ENCODE assay signal across 8 mouse cellular contexts in genomic region chr7:111778789-111779503, GRCm38 (mm10). TPM values are rescaled to one million over a fixed set of nuclear protein-coding genes. Genes with fewer than 3 reads are reported as not detected.
A peak's percentile ranks its signal among the peaks of the same experiment; 100 is the strongest.
DNase-seq lines count a peak whose midpoint lies in the region; ATAC-seq and TF ChIP-seq lines count a peak whose summit lies in the region.

No protein-coding gene starts in this region.

- peak overlapping the region; percentile 84 for H3K27ac ChIP-seq in heart, adult 2 months
- no peak overlapping the region for H3K27ac ChIP-seq in forebrain, embryonic 15.5 days (replicated peaks)
- 0 out of 2 replicates have a peak overlapping the region, but pooled peaks have one; percentile 37 for H3K27ac ChIP-seq in intestine, embryonic 15.5 days
- no peak overlapping the region for H3K27ac ChIP-seq in liver, embryonic 11.5 days (ENCODE audit: low read depth, low read length)

- ATAC-seq in forebrain, embryonic 15.5 days (replicated peaks) = 0 out of 2 replicates have a peak, but pooled peaks have one; percentile 15
- ATAC-seq in intestine, embryonic 15.5 days = no peak; the same call in 1 of the 2 replicates
- ATAC-seq in liver, embryonic 11.5 days (replicated peaks; ENCODE audit: low FRiP score) = no peak

- DNase-seq in heart, adult 2 months = peak; percentile 31 to 56
- DNase-seq in heart, postnatal 25 days (ENCODE audit: low spot score) = no peak
- peak; percentile 51 for DNase-seq in brain, embryonic 14.5 days (ENCODE audit: low read depth)
- DNase-seq in liver, embryonic 11.5 days (ENCODE audit: low spot score) = peak; percentile 37
- peak; percentile 43 for DNase-seq in retina, embryonic 14.5 days (ENCODE audit: low spot score)
- DNase-seq in thymus, adult 18-20 months = no peak

- no peaks in the 10 kb centered on the region; the same call in 1 of the 2 replicates for H3K79me2 ChIP-seq in heart, adult 2 months (replicated peaks; ENCODE audit: control insufficient read depth, insufficient read depth, low read length)

- intact Hi-C loops in heart, adult 2 months (cut with DNase I) = loop anchor here (2.0 kb wide), 1 partner anchor 38 kb away; no protein-coding TSS in a partner anchor
- intact Hi-C loops in heart, postnatal 25 days (cut with DNase I) = loop anchor here (2.0 to 5.0 kb wide), 2 partner anchors 58 to 297 kb away; no protein-coding TSS in a partner anchor

- peak overlapping the region; percentile 79 for H3K4me2 ChIP-seq in forebrain, embryonic 15.5 days (replicated peaks)
- H3K4me2 ChIP-seq in intestine, embryonic 15.5 days (replicated peaks) = peak overlapping the region; percentile 97
- peak overlapping the region; percentile 88 for H3K4me2 ChIP-seq in liver, embryonic 11.5 days

- H3K36me3 ChIP-seq in heart, adult 2 months (ENCODE audit: control insufficient read depth, insufficient read depth, low read length) = no peaks in the 10 kb centered on the region
- no peaks in the 10 kb centered on the region for H3K36me3 ChIP-seq in forebrain, embryonic 15.5 days
- H3K36me3 ChIP-seq in intestine, embryonic 15.5 days = no peaks in the 10 kb centered on the region
- no peaks in the 10 kb centered on the region for H3K36me3 ChIP-seq in liver, embryonic 11.5 days (ENCODE audit: control insufficient read depth, insufficient read depth, low read length)

- H3K27me3 ChIP-seq in heart, adult 2 months (ENCODE audit: control insufficient read depth, insufficient read depth, low read length) = no peaks in the 10 kb centered on the region
- 0 out of 2 replicates have a peak, but pooled peaks cover 7% of the 10 kb centered on the region for H3K27me3 ChIP-seq in forebrain, embryonic 15.5 days
- 0 out of 2 replicates have a peak, but pooled peaks cover 6% of the 10 kb centered on the region for H3K27me3 ChIP-seq in intestine, embryonic 15.5 days (replicated peaks)
- H3K27me3 ChIP-seq in liver, embryonic 11.5 days (replicated peaks; ENCODE audit: control insufficient read depth, insufficient read depth, low read length) = peaks cover 39% of the 10 kb centered on the region

- TF ChIP-seq CTCF in heart, adult 2 months (IDR thresholded peaks at IDR 0.05) = no peak
- TF ChIP-seq CTCF in brain, embryonic 14.5 days (IDR thresholded peaks at IDR 0.05; ENCODE audit: borderline replicate concordance, extremely low read depth, insufficient read depth, insufficient read length) = no peak

- TF ChIP-seq EP300 in heart, adult 2 months (IDR thresholded peaks at IDR 0.05; ENCODE audit: insufficient read depth, low read depth, low read length) = no peak

- peak overlapping the region; percentile 67 for H3K4me3 ChIP-seq in heart, adult 2 months
- H3K4me3 ChIP-seq in forebrain, embryonic 15.5 days = peak overlapping the region; percentile 64
- peak overlapping the region; percentile 49 for H3K4me3 ChIP-seq in intestine, embryonic 15.5 days (replicated peaks)
- H3K4me3 ChIP-seq in liver, embryonic 11.5 days (ENCODE audit: low read depth, low read length) = peak overlapping the region; percentile 51

- no peak for TF ChIP-seq POLR2A in heart, adult 2 months (IDR thresholded peaks at IDR 0.05; ENCODE audit: insufficient read depth, low read depth, low read length)
- TF ChIP-seq POLR2A in brain, embryonic 14.5 days (IDR thresholded peaks at IDR 0.05; ENCODE audit: borderline replicate concordance, extremely low read depth, insufficient read depth, insufficient read length, poor library complexity, severe bottlenecking) = no peak

- H3K9ac ChIP-seq in heart, adult 2 months (ENCODE audit: low read depth, low read length) = peak overlapping the region; percentile 70
- peak overlapping the region; percentile 58 for H3K9ac ChIP-seq in forebrain, embryonic 15.5 days (replicated peaks)
- peak overlapping the region; percentile 56 for H3K9ac ChIP-seq in intestine, embryonic 15.5 days
- H3K9ac ChIP-seq in liver, embryonic 11.5 days (ENCODE audit: low read depth, low read length) = no peak overlapping the region

- peaks cover 15% of the 10 kb centered on the region for H3K4me1 ChIP-seq in heart, adult 2 months (ENCODE audit: control insufficient read depth, insufficient read depth, low read length)
- peaks cover 17% of the 10 kb centered on the region for H3K4me1 ChIP-seq in forebrain, embryonic 15.5 days
- peaks cover 10% of the 10 kb centered on the region; the same call in 1 of the 2 replicates for H3K4me1 ChIP-seq in intestine, embryonic 15.5 days (replicated peaks)
- H3K4me1 ChIP-seq in liver, embryonic 11.5 days (replicated peaks; ENCODE audit: control insufficient read depth, insufficient read depth, low read length) = no peaks in the 10 kb centered on the region

- H3K9me3 ChIP-seq in forebrain, embryonic 15.5 days = no peaks in the 10 kb centered on the region
- H3K9me3 ChIP-seq in intestine, embryonic 15.5 days = no peaks in the 10 kb centered on the region
- H3K9me3 ChIP-seq in liver, embryonic 11.5 days (ENCODE audit: control insufficient read depth, low read length) = no peaks in the 10 kb centered on the region

- WGBS in heart, adult 2 months = 8% methylated on average over 27 of the region's 27 CpGs
- 15% methylated on average over 27 of the region's 27 CpGs for WGBS in forebrain, embryonic 15.5 days
- WGBS in intestine, embryonic 15.5 days = 13% methylated on average over 27 of the region's 27 CpGs
- 19% methylated on average over 27 of the region's 27 CpGs for WGBS in liver, embryonic 11.5 days

RNA-seq across cellular contexts. Expression of gene Galnt18, which starts 0.8 kb away (rescaled TPM):
- total RNA-seq in heart, adult 2 months (2021) = 10 to 100 TPM; 11.4 to 13.6 TPM
- polyA plus RNA-seq in heart, adult 2 months (2012; rRNA removed) = 12.1 and 16.6 TPM in 2 replicates
- 10 to 100 TPM; 13.8 to 14.3 TPM for total RNA-seq in heart, postnatal 25 days (2021)
- polyA plus RNA-seq in brain, embryonic 14.5 days (2012; rRNA removed) = 11.2 and 13.4 TPM in 2 replicates
- polyA plus RNA-seq in forebrain, embryonic 15.5 days (2015; fragmentation: Nextera tagmentation; extraction: Ambion mirVana) = 10.2 and 10.4 TPM in 2 replicates
- polyA plus RNA-seq in intestine, embryonic 15.5 days (2015; fragmentation: Nextera tagmentation; extraction: Ambion mirVana) = 19.4 and 21.3 TPM in 2 replicates
- polyA plus RNA-seq in liver, embryonic 11.5 days (2014; fragmentation: Nextera tagmentation; extraction: Ambion mirVana) = 2.7 and 3.1 TPM in 2 replicates

Comparison
In these comparisons a context has a peak if more than half of its experiments do, and no peak if none do; other contexts are left out.
1. DNase-seq: peak in heart, adult 2 months (2 of 2), brain, embryonic 14.5 days (single experiment), liver, embryonic 11.5 days (single experiment) and retina, embryonic 14.5 days (single experiment); none in heart, postnatal 25 days (single experiment) and thymus, adult 18-20 months (0 of 2).
2. H3K27ac ChIP-seq: peak in heart, adult 2 months (single experiment) and intestine, embryonic 15.5 days (single experiment); none in forebrain, embryonic 15.5 days (single experiment) and liver, embryonic 11.5 days (single experiment).
3. Peak in every context shown above with its lines, with median percentiles within 50 percentile points of each other: H3K4me3 ChIP-seq and H3K4me2 ChIP-seq.